Mouse (Mus musculus): ENCODE results near the gene Slit3.
A peak's percentile ranks its signal among the peaks of the same experiment; 100 is the strongest.

Gene Slit3

GRCm38 (mm10) chr11:35278128-35278769 is 157.2 kb downstream of the Slit3 start:
- no peak for DNase-seq

- no peak for DNase-seq
Observed at GRCm38 (mm10) chr11:35280826-35281225, 159.8 kb downstream of the Slit3 start.

GRCm38 (mm10) chr11:35282001-35282632 is 161.1 kb downstream of the Slit3 start:
- DNase-seq, result no peak

- DNase-seq, result peak; percentile 62
Observed at GRCm38 (mm10) chr11:35282825-35283571, 162.0 kb downstream of the Slit3 start.

GRCm38 (mm10) chr11:35283767-35284166 is 162.7 kb downstream of the Slit3 start:
- no peak for DNase-seq

- peak; percentile 69 for DNase-seq
Observed at GRCm38 (mm10) chr11:35286578-35287390, 165.8 kb downstream of the Slit3 start.

- no peak for DNase-seq
Observed at GRCm38 (mm10) chr11:35288056-35288455, 167.0 kb downstream of the Slit3 start.

- DNase-seq, result no peak
Observed at GRCm38 (mm10) chr11:35288761-35289278, 167.8 kb downstream of the Slit3 start.

- no peak for DNase-seq
Observed at GRCm38 (mm10) chr11:35292228-35292747, 171.3 kb downstream of the Slit3 start.

GRCm38 (mm10) chr11:35293197-35293596 is 172.2 kb downstream of the Slit3 start:
- no peak for DNase-seq

GRCm38 (mm10) chr11:35294670-35295069 is 173.6 kb downstream of the Slit3 start:
- DNase-seq, result no peak

- DNase-seq, result no peak
Observed at GRCm38 (mm10) chr11:35295162-35295799, 174.3 kb downstream of the Slit3 start.

- no peak for DNase-seq
Observed at GRCm38 (mm10) chr11:35296803-35297202, 175.8 kb downstream of the Slit3 start.

- DNase-seq, result no peak
Observed at GRCm38 (mm10) chr11:35297319-35297718, 176.3 kb downstream of the Slit3 start.

GRCm38 (mm10) chr11:35298526-35298925 is 177.5 kb downstream of the Slit3 start:
- DNase-seq, result no peak

GRCm38 (mm10) chr11:35299857-35300375 is 178.9 kb downstream of the Slit3 start:
- DNase-seq, result peak; percentile 34

- DNase-seq, result no peak
Observed at GRCm38 (mm10) chr11:35302272-35302671, 181.2 kb downstream of the Slit3 start.

- DNase-seq, result no peak
Observed at GRCm38 (mm10) chr11:35304216-35304975, 183.4 kb downstream of the Slit3 start.

- DNase-seq, result no peak
Observed at GRCm38 (mm10) chr11:35305111-35305510, 184.1 kb downstream of the Slit3 start.

- DNase-seq, result peak; percentile 76
Observed at GRCm38 (mm10) chr11:35305910-35306309, 184.9 kb downstream of the Slit3 start.

GRCm38 (mm10) chr11:35306922-35307321 is 185.9 kb downstream of the Slit3 start:
- DNase-seq, result no peak

All from layer of hippocampus, adult 9-11 months (tissue).